Mouse (Mus musculus) spleen, postnatal 36 days (tissue): ENCODE data around the gene Hcrtr1.
A peak's percentile ranks its signal among the peaks of the same experiment; 100 is the strongest.

Experiments
- DNase-seq, 2 experiments: peaks; one replicate each; pipeline ENCODE4 v3.0.0; 2022; ENCODE audit warnings: low spot score in 2 of 2, mixed read lengths in 1 of 2

Hcrtr1 gene

DNA sequence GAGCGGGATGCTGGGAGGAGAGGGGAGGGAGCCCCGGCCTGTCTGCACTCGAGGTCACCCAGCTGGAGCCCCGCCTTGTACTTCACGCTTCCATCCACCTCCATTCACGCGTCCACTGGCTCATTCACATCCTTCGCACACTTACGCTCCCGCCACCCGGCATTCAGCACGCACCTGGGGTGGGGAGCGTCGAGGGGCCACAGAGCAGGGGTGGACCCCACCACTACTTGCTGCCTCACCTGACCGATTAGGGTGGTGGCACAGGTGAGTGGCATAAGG lies at the start of gene Hcrtr1:
TSS of gene Hcrtr1 (minus strand) at position 146 of the 279 bp plus-strand sequence.
- no peak for DNase-seq

DNA sequence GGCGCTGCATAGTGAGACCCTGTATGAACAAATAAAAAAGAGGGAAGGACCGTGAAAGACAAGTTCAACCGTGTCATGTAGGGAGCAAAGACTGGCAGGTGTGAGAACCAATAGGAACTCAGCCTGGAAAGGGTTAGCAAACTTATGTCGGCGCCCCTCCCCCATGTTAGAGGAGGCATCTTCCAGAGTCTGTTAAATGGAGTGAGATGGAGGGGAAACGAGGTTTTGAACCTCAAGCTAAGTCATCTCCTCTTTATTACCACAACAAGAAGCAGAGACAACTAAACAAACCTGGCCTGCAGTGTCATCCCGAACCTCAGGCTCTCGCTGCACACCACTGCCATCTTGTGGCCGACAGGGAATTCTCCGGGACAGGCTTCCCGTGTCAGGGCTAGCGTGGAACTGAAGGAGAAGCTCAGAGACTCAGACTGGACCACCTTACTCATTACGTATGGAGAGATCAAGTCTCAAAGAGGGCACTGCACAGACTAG lies 49.7 kb upstream of the Hcrtr1 start:
- peak; percentile 54 to 56 for DNase-seq

DNA sequence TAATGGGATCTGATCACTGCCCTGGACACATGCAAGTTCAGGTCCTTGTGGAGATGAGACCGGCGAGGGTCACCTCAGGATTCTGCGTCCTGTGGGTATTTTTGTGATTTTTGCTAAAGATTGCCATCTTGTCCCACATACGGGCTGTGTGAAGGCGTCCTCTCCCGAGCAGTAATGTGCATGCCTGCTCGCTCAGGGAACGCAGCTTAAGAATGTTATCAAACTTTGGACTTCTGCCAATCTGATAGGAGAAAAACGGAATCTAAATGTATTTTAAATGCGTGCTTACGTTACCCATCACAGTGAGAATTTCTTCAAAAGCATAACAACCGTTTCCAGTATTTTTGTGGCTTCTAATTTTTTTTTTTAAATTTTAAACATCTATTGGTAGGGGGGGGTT lies 47.7 kb upstream of the Hcrtr1 start:
- DNase-seq = no peak

DNA sequence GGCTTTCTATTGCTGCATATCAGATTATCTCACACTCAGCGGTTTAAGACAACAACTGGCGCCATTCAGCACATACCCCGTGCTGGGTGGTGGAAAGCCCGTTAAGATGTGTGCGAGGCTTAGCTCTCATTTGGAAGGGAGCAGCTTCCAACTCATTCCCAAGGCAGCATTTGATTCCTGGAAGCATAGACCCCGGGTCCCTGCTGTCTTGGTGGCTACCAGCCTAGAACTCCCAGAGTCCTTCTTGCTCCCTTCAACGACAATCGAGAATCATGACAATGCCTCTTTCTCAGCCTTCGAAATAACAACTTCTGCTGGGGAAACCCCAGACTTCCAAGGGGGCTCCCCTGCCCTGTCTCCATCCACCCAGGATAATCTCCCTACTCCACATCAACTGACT lies 47.3 kb upstream of the Hcrtr1 start:
- no peak for DNase-seq

DNA sequence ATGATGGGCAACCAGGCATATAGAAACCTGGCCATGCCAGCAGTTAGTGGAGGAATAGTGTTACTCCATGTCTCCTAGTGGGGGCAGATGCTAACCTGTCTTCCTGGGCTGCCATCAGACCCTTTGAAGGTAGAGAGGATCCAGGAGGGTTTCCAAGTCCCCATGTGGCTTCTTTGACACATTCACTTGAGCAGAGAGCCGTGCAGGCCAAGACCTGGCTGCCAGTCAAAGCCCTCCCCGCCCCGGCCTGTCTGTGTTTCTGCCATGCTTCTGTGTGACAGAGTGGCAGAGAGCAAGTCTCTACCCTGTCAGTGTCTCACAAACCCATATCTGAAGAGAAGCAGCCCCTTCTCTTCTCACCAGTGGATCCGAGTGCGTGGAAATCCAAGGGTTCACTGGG lies 44.7 kb upstream of the Hcrtr1 start:
- DNase-seq = no peak

DNA sequence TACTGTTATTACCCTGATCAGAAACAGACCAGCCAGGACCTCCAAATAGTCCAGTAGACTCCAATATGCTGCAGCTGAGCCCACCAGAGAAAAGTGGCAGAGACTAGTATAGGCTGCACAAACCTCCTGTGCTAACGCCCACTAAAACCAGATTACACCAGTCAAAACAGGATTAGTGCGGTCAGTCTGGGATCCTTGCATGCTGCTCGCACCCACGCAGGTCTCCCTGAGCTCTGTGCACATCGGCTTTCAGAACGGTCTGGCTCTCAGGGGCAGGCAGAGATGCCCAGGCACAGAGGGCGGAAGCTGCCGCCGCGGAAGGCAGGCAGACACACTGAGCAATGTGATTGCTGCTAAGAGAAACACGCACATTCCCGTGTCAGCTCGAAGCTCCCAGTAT lies 43.9 kb upstream of the Hcrtr1 start:
- no peak for DNase-seq

DNA sequence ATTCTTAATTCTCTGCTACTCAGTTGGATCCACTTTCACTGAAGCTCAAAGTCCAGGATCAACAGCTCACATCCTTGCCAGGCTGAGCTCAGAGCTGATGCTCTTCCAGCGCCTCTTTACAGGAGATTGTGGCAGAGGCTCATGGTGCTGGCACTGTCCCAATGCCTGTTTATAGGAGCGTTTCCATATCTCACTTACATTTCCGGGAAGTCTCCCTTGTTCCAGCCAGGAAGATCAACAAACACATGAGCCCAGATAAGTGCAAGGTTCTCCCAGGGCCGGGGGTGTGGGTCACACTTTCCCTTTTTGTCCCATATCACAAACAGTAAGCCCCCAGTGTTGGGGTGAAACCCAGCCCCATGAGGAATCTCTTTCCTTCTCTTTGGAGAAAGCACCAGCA lies 42.7 kb upstream of the Hcrtr1 start:
- DNase-seq = no peak

DNA sequence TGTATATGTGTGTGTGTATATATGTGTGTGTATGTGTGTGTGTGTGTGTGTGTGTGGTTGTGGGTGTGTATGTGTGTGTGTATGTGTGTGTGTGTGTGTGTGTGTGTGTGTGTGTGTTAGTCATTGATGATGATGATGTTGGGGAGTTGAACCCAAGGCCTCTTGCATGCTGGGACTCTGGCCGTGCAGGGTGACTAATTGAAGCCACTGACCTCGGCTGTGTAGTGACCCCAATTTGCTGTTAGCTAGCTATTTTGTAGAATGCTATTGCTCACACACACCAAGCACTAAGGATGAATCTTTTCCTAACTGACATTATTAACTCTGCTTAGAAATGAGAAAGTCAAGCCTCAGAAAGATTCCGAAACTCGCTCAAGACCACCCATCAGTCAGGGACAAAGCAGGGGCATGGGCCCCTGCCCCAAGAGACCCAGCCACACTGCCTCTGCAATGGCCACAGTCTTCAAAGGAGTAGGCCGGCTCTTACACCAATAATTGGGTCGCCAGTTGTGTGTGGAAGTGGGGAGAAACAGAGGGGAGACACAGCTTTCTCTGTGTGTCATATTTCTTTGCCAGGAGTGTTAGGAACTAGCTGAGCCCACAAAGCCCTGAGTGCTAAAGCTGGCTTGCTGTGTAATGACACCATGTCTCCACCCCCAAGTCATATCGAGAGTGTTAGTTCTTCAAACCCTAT lies 41.9 kb upstream of the Hcrtr1 start:
- DNase-seq = no peak

DNA sequence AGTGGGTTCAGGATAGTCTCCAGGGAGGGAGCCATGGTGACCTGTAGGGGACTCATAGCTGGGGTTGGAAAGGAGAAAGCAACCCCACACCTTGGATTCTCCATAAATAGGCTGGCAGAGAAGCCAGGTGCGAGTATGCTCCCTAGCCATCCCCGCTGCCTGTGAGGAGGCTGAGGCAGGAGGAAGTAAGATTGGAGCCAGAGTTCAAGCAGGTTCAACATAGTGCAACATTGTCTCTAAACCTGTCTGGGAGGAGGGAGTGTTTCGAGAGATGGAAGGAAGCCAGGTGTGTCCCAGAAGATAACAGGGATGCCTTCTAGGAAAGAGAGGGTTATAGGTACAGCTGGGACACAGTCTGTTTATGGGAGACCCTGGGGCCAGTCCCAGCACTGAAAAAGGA lies 40.7 kb upstream of the Hcrtr1 start:
- no peak for DNase-seq

DNA sequence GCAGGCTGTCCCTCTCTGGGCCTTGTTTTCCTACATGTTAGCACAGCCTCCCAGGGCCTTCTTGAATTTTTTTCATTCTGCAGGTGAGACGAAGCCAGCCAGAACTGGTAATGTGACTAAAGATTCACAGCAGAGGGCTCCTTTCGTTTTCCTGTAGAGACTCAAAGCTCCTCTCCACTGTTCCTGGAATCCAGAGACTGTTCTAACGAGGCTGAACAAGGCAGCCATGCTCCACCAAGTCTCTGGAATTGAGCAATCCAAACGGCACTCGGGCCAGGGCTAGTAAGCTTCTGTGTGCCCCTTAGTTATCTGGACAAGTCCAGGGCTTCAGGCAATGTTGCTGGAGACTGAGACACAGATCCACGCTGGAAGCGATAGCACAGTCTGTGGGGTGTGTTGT lies 38.4 kb upstream of the Hcrtr1 start:
- DNase-seq = no peak

DNA sequence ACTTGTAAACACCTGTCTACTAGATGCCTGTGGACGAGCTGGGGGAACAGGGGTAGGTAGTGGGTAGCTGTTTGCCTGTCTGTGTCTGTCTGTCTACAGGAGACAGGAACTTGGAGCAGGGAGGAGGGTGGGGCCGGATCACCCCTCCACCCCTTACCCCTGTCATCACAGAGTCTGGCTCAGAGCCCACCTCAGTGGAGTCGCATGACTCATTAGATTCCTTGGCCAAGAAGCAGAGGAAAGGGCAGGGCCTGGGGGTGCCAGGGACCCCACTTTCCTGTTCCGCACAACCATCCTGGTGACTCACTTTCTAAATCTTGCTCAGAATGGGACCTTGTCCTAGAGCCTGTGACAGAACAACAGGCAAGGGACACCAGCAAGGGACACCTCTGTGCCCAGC lies 37.9 kb upstream of the Hcrtr1 start:
- no peak for DNase-seq

DNA sequence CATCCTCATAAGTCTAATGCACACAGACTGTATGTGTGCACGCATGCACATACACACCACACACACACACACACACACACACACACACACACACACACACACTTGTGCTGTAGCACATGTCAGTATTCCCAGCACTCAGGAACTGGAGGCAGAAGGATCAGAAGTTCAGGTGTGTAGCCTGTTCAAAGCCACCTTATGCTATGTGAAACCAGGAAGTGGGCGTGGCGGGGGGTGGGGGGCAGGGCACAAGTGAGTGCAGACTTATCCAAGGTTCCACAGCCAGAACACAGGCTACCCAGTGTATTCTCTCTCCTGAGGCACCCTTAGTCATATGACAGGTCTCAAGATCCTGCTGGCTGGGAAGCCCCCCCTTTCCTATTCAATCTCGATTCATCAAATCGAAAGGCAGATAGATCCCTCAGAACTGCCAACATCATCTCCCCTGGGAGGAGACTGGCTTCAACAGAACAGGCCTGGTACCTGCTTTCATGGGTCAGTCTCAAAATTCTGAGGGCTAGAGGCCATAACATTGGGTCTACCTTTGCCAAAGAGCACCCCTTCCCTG lies 37.1 kb upstream of the Hcrtr1 start:
- no peak for DNase-seq

DNA sequence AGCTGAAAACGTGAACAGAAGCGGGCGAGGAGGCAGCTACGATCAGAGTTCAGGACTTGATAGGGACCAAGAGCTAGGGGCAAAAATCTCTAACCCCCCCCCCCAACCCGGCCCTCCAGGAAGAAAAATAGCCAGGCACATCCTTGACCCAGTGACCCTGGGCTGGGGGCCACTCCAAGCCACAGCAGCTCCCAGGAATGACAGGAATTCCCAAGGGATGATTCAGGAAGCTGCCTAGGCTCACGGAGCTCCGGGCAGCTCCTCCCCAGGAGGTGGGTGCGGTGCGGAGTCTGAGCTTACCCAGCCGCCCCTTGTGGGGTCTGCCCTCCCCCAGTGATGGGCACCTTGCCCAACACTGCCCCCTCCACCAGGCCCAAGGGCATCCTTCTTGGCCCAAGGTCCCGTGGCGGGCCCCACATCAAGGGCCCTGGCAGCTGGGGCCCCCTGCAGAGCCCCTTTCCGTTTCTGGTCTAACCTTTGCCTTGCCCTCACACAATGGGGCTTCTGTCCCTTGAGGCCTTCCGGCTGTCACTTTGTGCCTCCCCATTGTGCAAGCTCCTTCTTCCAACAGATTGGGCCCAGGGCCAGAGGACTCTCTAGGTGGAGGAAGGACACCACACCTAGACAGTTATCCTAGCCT lies 36.0 kb upstream of the Hcrtr1 start, which contains the start of gene Tinagl1:
TSS of gene Tinagl1 (minus strand) at position 51 of the 640 bp plus-strand sequence.
- DNase-seq = no peak

DNA sequence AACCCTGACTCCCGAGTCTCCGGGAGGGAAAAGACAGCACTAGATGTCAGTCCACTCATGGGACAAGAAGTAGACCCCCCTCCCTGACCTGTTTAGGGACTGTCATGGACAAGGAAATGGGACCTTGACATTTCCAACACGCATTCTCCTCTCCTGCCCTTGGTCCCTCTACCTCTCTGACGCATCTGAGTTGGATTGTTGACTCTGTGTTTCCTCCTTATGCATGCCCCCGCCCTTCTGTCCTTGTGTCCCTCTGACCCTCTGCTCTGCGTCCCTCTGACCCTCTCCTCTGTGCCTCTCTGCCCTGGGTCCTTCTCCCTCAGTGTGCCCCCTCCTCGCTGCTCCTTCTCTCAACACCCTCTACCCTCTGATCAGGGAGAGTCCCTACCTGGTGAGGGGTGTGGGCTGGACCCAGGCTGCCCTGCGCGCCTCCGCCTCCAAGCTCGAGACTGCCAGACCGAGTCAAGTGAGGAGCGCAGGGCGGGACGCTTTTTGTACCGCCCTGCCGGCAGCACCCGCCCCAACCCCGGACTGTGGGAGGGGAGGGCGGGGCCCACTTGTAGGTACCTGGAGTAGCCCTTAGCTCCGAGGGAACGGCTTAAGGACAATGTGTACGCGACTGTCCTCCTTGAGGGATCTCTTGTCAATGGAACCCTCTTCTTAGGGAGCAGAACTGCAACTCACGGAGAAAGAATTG lies 35.3 kb upstream of the Hcrtr1 start:
- peak; percentile 51 to 69 for DNase-seq

DNA sequence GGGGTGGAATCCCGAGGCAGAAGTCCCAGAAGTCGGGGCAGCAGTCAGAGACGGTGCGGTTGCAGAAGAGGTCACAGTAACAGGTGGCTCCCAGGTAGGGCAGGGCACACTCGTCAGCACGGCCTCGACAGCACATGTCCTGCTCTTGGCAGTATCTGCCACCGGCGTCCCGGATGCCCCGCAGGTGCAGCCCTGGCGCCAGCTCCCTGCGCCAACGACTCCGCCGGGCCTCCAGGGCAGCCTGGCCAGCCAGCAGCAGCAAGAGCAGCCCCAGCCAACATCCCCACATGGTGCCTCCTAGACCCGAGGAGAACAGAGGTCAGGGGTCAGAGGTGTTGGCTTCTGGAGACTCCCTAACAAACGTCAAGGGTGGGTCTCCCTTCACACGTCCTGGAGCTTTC lies 34.8 kb upstream of the Hcrtr1 start:
- DNase-seq = no peak

DNA sequence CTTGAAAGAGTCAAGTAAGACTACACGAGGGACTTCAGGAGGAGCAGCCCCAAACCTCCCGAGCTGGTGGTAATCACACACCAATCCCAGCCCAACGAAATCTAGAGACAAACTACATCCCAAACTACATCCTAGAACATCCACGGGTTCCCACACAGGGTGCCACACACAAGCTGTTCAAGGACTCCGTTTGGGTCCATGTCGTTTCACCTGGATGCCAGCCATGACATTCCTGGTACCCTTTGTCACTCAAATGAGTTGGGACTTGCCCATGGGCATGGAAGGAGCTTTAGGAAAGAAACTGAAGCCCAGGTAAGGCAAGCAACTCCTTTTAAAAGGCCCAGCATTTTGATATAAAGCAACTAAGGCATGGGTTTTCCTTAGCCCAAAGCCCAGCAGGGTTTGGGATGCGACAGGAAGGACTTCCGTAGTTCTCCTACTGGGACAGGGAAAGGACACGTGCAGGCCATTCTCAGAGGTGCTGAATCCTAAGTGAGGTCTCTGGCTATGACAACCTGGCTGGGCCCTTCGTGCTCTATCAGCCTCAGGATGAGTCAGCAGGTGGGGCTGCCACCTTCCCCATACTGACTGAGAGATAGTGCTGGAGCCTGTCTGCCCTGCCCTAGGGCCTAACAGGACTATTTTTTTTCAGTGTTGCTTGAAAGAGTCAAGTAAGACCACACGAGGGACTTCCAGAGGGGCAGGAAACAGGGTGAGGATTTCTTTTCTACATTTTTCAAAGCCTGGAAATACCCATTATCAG lies 34.1 kb upstream of the Hcrtr1 start:
- DNase-seq = peak; percentile 44 to 68

DNA sequence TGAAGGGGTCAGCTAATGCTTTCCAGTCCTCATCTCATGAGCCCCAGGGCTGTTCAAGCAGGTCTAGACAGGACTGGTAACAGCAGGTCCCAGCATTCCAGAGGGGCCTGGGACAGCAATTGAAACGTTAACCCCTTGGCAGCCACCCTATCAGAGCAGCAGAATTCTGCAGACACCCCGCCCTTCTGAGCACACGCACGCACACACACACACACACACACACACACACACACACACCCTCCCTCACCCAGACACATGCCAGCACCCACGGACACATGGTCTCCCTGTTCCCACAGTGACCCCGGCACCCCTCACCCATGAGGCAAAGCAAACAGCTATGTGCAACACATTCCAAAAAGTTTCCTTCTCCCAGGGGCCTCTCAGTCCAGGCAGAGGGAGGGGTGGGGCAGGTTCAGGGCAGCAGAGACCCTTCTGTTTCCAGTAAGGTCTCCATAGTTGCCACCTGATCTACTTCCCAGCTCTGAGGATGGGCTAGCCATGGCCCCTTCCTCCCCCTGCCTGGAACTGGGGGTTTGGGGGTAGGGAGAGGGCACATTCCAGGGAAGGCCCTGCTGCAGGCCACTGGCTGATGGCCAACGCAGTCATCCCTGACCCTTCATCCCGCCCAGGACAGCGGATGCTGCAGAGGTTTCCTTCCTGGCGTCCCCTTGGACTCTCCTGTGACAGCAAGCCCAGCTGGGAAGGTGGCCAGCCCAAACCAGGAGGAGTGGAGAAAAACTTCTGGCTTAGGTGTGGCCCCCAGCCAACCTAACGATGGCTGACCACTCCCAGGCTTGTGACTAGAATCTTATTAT lies 33.0 kb upstream of the Hcrtr1 start:
- no peak for DNase-seq

DNA sequence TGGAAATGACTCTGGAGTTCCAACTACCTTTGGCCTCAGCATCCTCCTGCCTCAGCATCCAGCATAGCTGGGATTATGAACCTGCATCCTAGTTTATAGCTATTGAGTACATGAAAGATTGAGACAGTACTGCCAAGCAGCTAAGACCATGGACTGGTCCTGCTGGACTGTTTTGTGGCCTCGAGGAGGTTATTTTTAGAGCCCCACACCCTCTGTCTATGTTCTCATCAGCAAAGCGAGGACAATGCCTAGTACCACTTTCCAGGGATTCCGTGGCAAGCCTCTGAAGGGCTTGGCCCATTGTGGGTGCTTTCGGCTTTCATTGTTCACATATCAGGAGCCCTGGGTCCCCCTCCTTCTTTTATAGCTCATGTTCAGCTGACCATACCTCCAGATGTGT lies 31.2 kb upstream of the Hcrtr1 start:
- DNase-seq = no peak

DNA sequence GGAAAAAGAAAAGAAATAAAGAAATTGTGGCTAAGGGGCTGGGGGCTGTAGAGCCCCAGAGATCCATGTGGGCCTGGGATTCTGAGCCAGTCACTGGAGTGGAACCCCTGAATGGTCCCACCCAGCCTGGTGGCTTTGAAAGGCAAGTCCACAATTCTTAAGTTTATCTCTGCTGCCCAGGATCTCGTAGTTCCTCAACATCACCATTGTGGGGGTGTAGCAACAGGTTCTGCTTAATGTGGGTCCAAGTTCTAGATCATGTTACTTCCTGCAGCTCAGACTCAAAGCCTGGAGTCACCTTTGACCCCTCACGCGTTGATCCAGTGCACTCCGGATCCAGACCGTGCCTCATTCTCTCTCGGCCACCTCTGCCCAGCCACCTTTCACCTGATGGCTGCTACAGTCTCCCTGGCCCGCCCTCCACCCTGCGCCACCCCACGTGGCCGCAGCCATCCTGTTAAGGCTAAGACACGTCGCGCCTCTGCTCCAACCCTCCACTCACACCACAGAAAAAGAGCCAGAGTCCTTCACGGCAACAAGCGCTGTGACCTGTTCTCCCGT lies 30.3 kb upstream of the Hcrtr1 start:
- DNase-seq = no peak

DNA sequence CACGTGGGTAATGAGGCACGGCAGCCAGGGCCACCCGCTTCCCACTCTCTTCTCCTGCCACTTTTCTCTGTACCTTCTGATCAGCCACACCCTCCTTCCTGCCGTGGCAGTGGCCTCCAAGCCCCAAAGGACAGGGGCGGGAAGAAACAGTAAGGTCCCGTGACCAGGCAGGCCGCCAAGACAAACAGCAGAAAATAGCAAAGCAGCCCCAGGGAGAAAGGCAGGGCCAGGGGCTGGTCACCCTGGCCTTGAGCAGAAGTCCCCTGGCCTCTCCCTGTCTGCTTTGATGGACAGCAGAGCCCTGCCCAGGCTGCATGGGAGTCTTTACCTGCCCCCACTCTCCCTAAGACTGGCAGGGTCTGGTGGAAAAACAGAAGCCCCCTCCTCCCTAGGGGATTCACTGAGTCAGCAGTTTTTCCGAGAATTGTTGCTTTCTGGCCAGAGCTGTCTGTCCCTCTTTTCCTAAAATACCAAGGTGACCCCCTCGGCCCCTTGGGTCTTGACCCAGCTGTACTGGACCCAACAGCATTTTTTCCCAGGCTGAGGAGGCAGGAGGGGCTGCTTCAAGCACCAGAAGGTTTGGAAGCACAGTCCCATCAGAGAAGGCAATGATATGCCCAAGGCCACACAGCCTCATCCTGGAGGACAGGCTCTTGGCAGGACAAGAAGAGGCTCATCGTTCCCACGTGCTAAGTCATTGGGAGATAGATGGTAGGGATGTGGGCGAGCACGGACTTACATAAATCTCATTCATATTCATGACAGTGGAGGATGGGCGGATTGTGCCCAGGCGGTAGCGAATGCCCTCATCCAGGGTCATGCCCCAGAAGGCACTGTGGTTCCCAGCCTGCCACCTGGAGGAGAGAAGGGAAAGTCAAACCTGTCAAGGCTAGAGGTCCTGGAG lies 29.4 kb upstream of the Hcrtr1 start:
- DNase-seq = peak; percentile 32 to 47
